Mouse (Mus musculus) hindbrain, postnatal 0 days (tissue): Measurements from ENCODE around the gene Ttll13. TPM values are rescaled to one million over a fixed set of nuclear protein-coding genes. Genes with fewer than 3 reads are reported as not detected.

Experiments used
- ATAC-seq: fragments of 200-750 bp; cut with Nextera tagmentation; 2 replicates; pipeline ENCODE4 v1.8.0; 2017; ENCODE audit warnings: mild to moderate bottlenecking, moderate TSS enrichment, moderate library complexity
- DNase-seq: peaks from one replicate; pipeline ENCODE4 v3.0.0-alpha.2; 2015; ENCODE audit warnings: low spot score
- H3K27ac ChIP-seq: fragments of 300-500 bp; sonication (generic); 2 replicates; pipeline ENCODE4 v1.5.1; 2014; ENCODE audit warnings: mild to moderate bottlenecking
- H3K27me3 ChIP-seq: fragments of 300-500 bp; sonication (generic); 2 replicates; pipeline ENCODE4 v1.6.1; 2014; ENCODE audit warnings: low read length, mixed read lengths; ENCODE audit not compliant: insufficient read depth
- H3K36me3 ChIP-seq: fragments of 300-500 bp; sonication (generic); 2 replicates; pipeline ENCODE4 v1.6.1; 2014; ENCODE audit warnings: low read length, mixed read lengths; ENCODE audit not compliant: insufficient read depth
- H3K4me1 ChIP-seq: fragments of 300-500 bp; sonication (generic); 2 replicates; pipeline ENCODE4 v1.6.1; 2014; ENCODE audit warnings: antibody characterized with exemption, low read length, mixed read lengths; ENCODE audit not compliant: insufficient read depth
- H3K4me2 ChIP-seq: fragments of 300-500 bp; sonication (generic); 2 replicates; pipeline ENCODE4 v1.6.1; 2014; ENCODE audit warnings: low read depth, mild to moderate bottlenecking, low read length, moderate library complexity, mixed read lengths
- H3K4me3 ChIP-seq: fragments of 300-500 bp; sonication (generic); 2 replicates; pipeline ENCODE4 v1.5.1; 2014; ENCODE audit warnings: low read length
- H3K9ac ChIP-seq: fragments of 300-500 bp; sonication (generic); replicated peaks from 2 replicates; pipeline ENCODE4 v1.6.1; 2014; ENCODE audit warnings: mild to moderate bottlenecking, low read length, moderate library complexity, mixed read lengths
- H3K9me3 ChIP-seq: fragments of 300-500 bp; sonication (generic); 2 replicates; pipeline ENCODE4 v1.6.1; 2016; ENCODE audit warnings: low read length, mixed read lengths
- CTCF ChIP-seq: IDR thresholded peaks from 2 replicates; pipeline ENCODE4 v1.5.1; 2016; ENCODE audit warnings: antibody characterized with exemption, control low read depth, low read depth
- WGBS: fragments of 180-500 bp; shearing (Covaris S2); extraction: QIAGEN DNeasy Blood & Tissue Kit; methylation state at CpG from one replicate; pipeline ENCODE4 v1.1.7; 2014; 5-methylcytosine and 5-hydroxymethylcytosine counted together
- polyA plus RNA-seq: library from polyadenylated mRNA; unstranded; fragments of >200 nt; fragmentation: Nextera tagmentation; extraction: Ambion mirVana; gene quantifications from 2 replicates; pipeline ENCODE4 v1.2.1, GENCODE M21; 2015
- total RNA-seq: library from RNA; depleted of rRNA; stranded (reverse); fragments of >200 nt; gene quantifications from 2 replicates; pipeline ENCODE4 v1.2.3, GENCODE M21; 2014

Ttll13 gene
- total and polyA plus RNA-seq, 2 experiments from 2014 or later = 0.73 to 2.7 TPM

DNA sequence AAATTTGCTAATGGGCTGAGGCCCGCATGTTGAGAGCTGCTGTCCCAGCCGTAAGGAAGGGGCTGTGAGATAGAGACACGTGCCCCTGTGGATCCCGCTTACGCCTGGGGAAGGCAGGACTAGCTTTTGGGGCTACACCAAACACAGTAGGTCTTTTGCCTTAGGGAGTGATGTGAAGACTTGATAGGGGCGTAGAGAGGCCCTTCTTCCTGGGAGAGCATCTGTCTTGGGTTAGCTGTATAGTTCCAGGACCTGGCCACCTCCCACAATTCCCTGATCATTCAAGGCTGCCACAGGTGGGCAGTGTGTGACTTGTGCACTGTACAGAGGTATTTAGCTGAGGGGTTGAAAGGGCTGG, 45.6 kb upstream of the Ttll13 start:
- Histone ChIP-seq H3K4me2 (peak overlapping the region; percentile 77), H3K4me3 (no peak overlapping the region), H3K4me1 (peaks cover 42% of the 10 kb centered on the region), H3K9me3 (no peaks in the 10 kb centered on the region), H3K36me3 (no peaks in the 10 kb centered on the region), H3K9ac (no peak overlapping the region), H3K27ac (no peak overlapping the region), H3K27me3 (no peaks in the 10 kb centered on the region)
- DNase-seq (no peak), ATAC-seq (no peak)
- no peak for TF ChIP-seq CTCF
- WGBS = 79% methylated on average over 6 of the region's 6 CpGs

DNA sequence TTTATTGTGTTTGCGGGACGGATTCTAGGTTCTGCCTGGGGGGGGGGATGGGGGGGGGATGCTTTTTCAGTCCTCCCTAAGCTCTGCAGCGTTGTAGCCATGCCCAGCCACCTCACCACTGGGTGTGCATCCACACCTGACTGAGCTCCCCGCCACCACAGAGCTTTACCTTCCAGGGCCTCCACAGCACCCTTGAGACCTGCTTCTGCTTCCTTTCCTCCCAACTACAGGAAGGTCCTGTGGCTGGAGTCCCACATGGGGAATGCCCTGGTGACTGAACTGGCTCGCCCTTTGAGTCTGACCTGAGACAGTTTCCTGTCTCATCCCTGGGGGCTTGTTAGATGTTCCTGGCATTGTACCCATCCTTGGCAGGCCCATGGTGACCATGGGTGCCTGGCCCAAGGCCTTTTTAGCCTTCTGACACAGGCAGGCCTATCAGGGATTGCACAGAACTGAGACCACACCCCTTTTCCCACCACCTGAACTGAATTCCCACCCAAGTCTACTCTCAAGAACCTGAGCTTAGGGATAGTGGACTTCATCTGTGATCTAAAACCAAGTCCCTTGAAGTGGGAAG, 45.1 kb upstream of the Ttll13 start:
- peak overlapping the region; percentile 77; the same call in 1 of the 2 replicates for H3K4me2 ChIP-seq
- TF ChIP-seq CTCF = no peak
- no peaks in the 10 kb centered on the region for H3K27me3 ChIP-seq
- H3K4me1 ChIP-seq = peaks cover 42% of the 10 kb centered on the region
- H3K27ac ChIP-seq = 0 out of 2 replicates have a peak overlapping the region, but pooled peaks have one; percentile 15
- H3K9ac ChIP-seq = no peak overlapping the region
- 83% methylated on average over 5 of the region's 5 CpGs for WGBS
- DNase-seq = no peak
- H3K4me3 ChIP-seq = no peak overlapping the region
- no peak for ATAC-seq
- no peaks in the 10 kb centered on the region for H3K36me3 ChIP-seq
- H3K9me3 ChIP-seq = no peaks in the 10 kb centered on the region

DNA sequence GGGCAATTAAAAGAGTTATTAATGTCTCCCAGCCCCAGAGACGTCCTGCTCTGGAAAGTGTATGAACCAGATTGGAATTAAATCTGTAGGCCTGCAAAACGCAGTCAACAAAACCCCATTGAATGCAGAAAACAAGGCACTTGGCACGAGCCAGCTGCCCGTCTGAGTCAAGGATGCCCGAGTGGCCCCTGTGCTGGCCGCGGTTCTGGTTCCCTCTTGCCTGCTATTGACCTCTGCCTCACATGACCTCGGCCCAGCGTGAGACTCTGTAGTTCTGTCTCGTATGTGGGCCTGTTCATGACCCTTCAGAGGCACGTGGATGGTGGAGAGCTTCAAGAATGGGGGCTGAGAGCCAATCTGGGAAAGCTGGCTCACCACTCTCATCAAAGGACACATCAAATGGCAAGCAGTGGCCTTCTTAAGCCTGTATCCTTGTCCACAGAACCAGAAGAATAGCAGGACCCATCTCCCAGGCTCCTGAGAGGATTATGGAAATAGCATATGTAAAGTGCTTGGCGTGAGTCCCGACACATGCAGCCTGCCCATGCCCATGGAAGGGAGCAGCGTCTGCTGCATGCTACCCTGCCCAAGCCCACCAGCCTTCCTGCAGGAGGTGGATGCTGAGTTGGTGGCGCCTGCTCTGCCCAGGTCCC, 44.2 kb upstream of the Ttll13 start:
- Histone ChIP-seq H3K4me1 (peaks cover 41% of the 10 kb centered on the region), H3K9ac (no peak overlapping the region), H3K9me3 (no peaks in the 10 kb centered on the region), H3K27me3 (no peaks in the 10 kb centered on the region), H3K4me2 (0 out of 2 replicates have a peak overlapping the region, but pooled peaks have one; percentile 8), H3K27ac (peak overlapping the region; percentile 15; the same call in 1 of the 2 replicates), H3K36me3 (no peaks in the 10 kb centered on the region), H3K4me3 (no peak overlapping the region)
- no peak for ATAC-seq
- TF ChIP-seq CTCF = no peak
- WGBS = 31% methylated on average over 15 of the region's 15 CpGs
- peak; percentile 58 for DNase-seq

GRCm38 (mm10) chr7:80202961-80203360, 43.2 kb upstream of the Ttll13 start:
- H3K36me3 ChIP-seq = no peaks in the 10 kb centered on the region
- H3K9me3 ChIP-seq = no peaks in the 10 kb centered on the region
- H3K4me2 ChIP-seq = no peak overlapping the region
- H3K27ac ChIP-seq = no peak overlapping the region
- H3K27me3 ChIP-seq = no peaks in the 10 kb centered on the region
- no peak overlapping the region for H3K9ac ChIP-seq
- H3K4me1 ChIP-seq = peaks cover 39% of the 10 kb centered on the region
- ATAC-seq (no peak), DNase-seq (no peak)
- H3K4me3 ChIP-seq = no peak overlapping the region
- WGBS = 70% methylated on average over 5 of the region's 5 CpGs
- no peak for TF ChIP-seq CTCF

DNA sequence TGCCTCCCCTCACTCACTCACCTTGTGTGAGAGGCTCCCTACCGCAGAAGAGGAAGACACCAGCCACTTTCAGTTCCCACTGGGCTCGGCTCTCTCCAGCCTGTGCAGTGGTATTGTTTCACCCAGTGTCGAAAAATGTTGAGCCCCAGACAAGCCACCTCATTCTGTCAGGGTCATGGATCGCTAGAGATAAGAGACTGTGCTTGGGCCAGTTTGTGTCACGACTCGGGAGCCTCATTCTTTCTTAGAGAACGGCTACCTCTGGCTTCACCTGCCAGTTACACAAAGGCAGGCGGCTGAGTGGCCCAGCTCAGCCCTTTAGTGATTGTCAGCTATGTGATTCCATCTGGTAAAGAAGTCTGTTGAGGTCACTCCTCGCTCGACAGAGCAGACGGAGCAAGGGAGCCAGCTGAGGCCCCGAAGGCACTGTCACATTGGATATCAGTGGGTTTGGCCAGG, 42.5 kb upstream of the Ttll13 start:
- peaks cover 44% of the 10 kb centered on the region for H3K4me1 ChIP-seq
- peak; percentile 25 for DNase-seq

GRCm38 (mm10) chr7:80204362-80204761, 41.8 kb upstream of the Ttll13 start:
- Histone ChIP-seq H3K27ac (no peak overlapping the region), H3K4me1 (peaks cover 48% of the 10 kb centered on the region), H3K9ac (no peak overlapping the region), H3K4me2 (no peak overlapping the region), H3K27me3 (no peaks in the 10 kb centered on the region), H3K36me3 (no peaks in the 10 kb centered on the region), H3K4me3 (no peak overlapping the region), H3K9me3 (no peaks in the 10 kb centered on the region)
- 79% methylated on average over 4 of the region's 4 CpGs for WGBS
- ATAC-seq = no peak
- DNase-seq = no peak
- no peak for TF ChIP-seq CTCF

More for the DNA sequence above, 42.5 kb upstream of the Ttll13 start:
- TF ChIP-seq CTCF = no peak
- Histone ChIP-seq H3K4me2 (no peak overlapping the region), H3K4me3 (no peak overlapping the region), H3K9ac (no peak overlapping the region), H3K27ac (no peak overlapping the region), H3K36me3 (no peaks in the 10 kb centered on the region), H3K9me3 (no peaks in the 10 kb centered on the region), H3K27me3 (no peaks in the 10 kb centered on the region)
- no peak; the same call in 1 of the 2 replicates for ATAC-seq
- 38% methylated on average over 12 of the region's 12 CpGs for WGBS

- peaks cover 42% of the 10 kb centered on the region for H3K4me1 ChIP-seq
- H3K27me3 ChIP-seq = no peaks in the 10 kb centered on the region
- 82% methylated on average over 7 of the region's 7 CpGs for WGBS
- no peak for DNase-seq
- no peak overlapping the region for H3K4me3 ChIP-seq
- no peak overlapping the region for H3K9ac ChIP-seq
- no peak for TF ChIP-seq CTCF
- H3K4me2 ChIP-seq = no peak overlapping the region
- H3K36me3 ChIP-seq = no peaks in the 10 kb centered on the region
- no peak for ATAC-seq
- no peaks in the 10 kb centered on the region for H3K9me3 ChIP-seq
- H3K27ac ChIP-seq = no peak overlapping the region
Measured at GRCm38 (mm10) chr7:80204961-80205360, 41.2 kb upstream of the Ttll13 start.
